19 mouse cellular contexts compared by ENCODE assay signal in genomic region chr5:16134286-16135094, GRCm38 (mm10).
DNase-seq lines count a peak whose midpoint lies in the region; ATAC-seq and TF ChIP-seq lines count a peak whose summit lies in the region.
"Had no signal": no experiment of that assay in that cellular context is flagged by ENCODE, and none has a peak within 500 bp of the region (broad histone marks: within the 10 kb centered on the region; RNA-seq: fewer than 3 reads in every experiment).

No protein-coding gene starts in this region.

- H3K27me3 ChIP-seq in neural tube, embryonic 12.5 days (replicated peaks), result no peaks in the 10 kb centered on the region
- H3K27me3 ChIP-seq in forebrain, embryonic 15.5 days, result no peaks in the 10 kb centered on the region
- H3K27me3 ChIP-seq in midbrain, embryonic 13.5 days, result 0 out of 2 replicates have a peak, but pooled peaks cover 3% of the 10 kb centered on the region
- H3K27me3 ChIP-seq in liver, embryonic 11.5 days (replicated peaks; ENCODE audit: control insufficient read depth, insufficient read depth, low read length), result no peaks in the 10 kb centered on the region

- ATAC-seq in neural tube, embryonic 12.5 days (ENCODE audit: low FRiP score, low read depth), result peak; percentile 56; the same call in 1 of the 2 replicates
- peak; percentile 94 for ATAC-seq in forebrain, embryonic 15.5 days (replicated peaks)
- ATAC-seq in midbrain, embryonic 13.5 days, result peak; percentile 90
- ATAC-seq in liver, embryonic 11.5 days (replicated peaks; ENCODE audit: low FRiP score), result no peak
- ATAC-seq: Patski had no signal

- H3K27ac ChIP-seq in neural tube, embryonic 12.5 days, result no peak overlapping the region
- H3K27ac ChIP-seq in forebrain, embryonic 15.5 days (replicated peaks), result peak overlapping the region; percentile 89
- peak overlapping the region; percentile 35 for H3K27ac ChIP-seq in midbrain, embryonic 13.5 days
- no peak overlapping the region for H3K27ac ChIP-seq in liver, embryonic 11.5 days (ENCODE audit: low read depth, low read length)
- H3K27ac ChIP-seq: heart, embryonic 10.5 days; limb, embryonic 10.5 days had no signal

- TF ChIP-seq CTCF in lung, adult 2 months (IDR thresholded peaks at IDR 0.05; ENCODE audit: insufficient read depth, low read length), result no peak

- TF ChIP-seq POLR2A in lung, adult 2 months (IDR thresholded peaks at IDR 0.05; ENCODE audit: borderline replicate concordance, extremely low read depth, low read depth, low read length), result no peak

- H3K4me1 ChIP-seq in neural tube, embryonic 12.5 days, result 0 out of 2 replicates have a peak, but pooled peaks cover 2% of the 10 kb centered on the region
- H3K4me1 ChIP-seq in forebrain, embryonic 15.5 days, result peaks cover 23% of the 10 kb centered on the region
- peaks cover 25% of the 10 kb centered on the region for H3K4me1 ChIP-seq in midbrain, embryonic 13.5 days (replicated peaks)
- no peaks in the 10 kb centered on the region for H3K4me1 ChIP-seq in liver, embryonic 11.5 days (replicated peaks; ENCODE audit: control insufficient read depth, insufficient read depth, low read length)
- H3K4me1 ChIP-seq in lung, adult 2 months (ENCODE audit: control insufficient read depth, insufficient read depth, low read length), result no peaks in the 10 kb centered on the region
- H3K4me1 ChIP-seq: heart, embryonic 10.5 days had no signal

- H3K9ac ChIP-seq in neural tube, embryonic 12.5 days, result no peak overlapping the region
- no peak overlapping the region for H3K9ac ChIP-seq in forebrain, embryonic 15.5 days (replicated peaks)
- H3K9ac ChIP-seq in midbrain, embryonic 13.5 days (replicated peaks), result no peak overlapping the region
- H3K9ac ChIP-seq in liver, embryonic 11.5 days (ENCODE audit: low read depth, low read length), result no peak overlapping the region

- H3K36me3 ChIP-seq in neural tube, embryonic 12.5 days, result no peaks in the 10 kb centered on the region
- no peaks in the 10 kb centered on the region for H3K36me3 ChIP-seq in forebrain, embryonic 15.5 days
- H3K36me3 ChIP-seq in midbrain, embryonic 13.5 days, result no peaks in the 10 kb centered on the region
- H3K36me3 ChIP-seq in liver, embryonic 11.5 days (ENCODE audit: control insufficient read depth, insufficient read depth, low read length), result no peaks in the 10 kb centered on the region
- H3K36me3 ChIP-seq: heart, embryonic 10.5 days; limb, embryonic 10.5 days had no signal

- no peak for DNase-seq in neural tube, embryonic 10.5 days (ENCODE audit: extremely low spot score, low spot score)
- DNase-seq in liver, embryonic 11.5 days (ENCODE audit: low spot score), result no peak
- DNase-seq in lung, adult 2 months, result no peak
- DNase-seq in MN1 (ENCODE audit: low spot score), result no peak
- DNase-seq: adrenal gland, postnatal 10 days; cerebellum, adult 11 months; cerebellum, postnatal 14 days; embryo, embryonic 11 days; kidney, adult 18-20 months; kidney, postnatal 10 days; lung, adult 18-20 months; right cerebral cortex, adult 18-20 months; thymus, postnatal 25 days had no signal

- 67% methylated on average over 6 of the region's 6 CpGs for WGBS in neural tube, embryonic 12.5 days
- WGBS in forebrain, embryonic 15.5 days, result 17% methylated on average over 6 of the region's 6 CpGs
- 37% methylated on average over 6 of the region's 6 CpGs for WGBS in midbrain, embryonic 13.5 days
- WGBS in liver, embryonic 11.5 days, result 76% methylated on average over 6 of the region's 6 CpGs
- 74% methylated on average over 6 of the region's 6 CpGs for WGBS in lung, adult 2 months

- no peak overlapping the region for H3K4me2 ChIP-seq in neural tube, embryonic 12.5 days (replicated peaks)
- H3K4me2 ChIP-seq in forebrain, embryonic 15.5 days (replicated peaks), result no peak overlapping the region; the same call in 1 of the 2 replicates
- H3K4me2 ChIP-seq in midbrain, embryonic 13.5 days (replicated peaks), result no peak overlapping the region
- no peak overlapping the region for H3K4me2 ChIP-seq in liver, embryonic 11.5 days

- no peaks in the 10 kb centered on the region for H3K9me3 ChIP-seq in neural tube, embryonic 12.5 days
- no peaks in the 10 kb centered on the region for H3K9me3 ChIP-seq in forebrain, embryonic 15.5 days
- no peaks in the 10 kb centered on the region for H3K9me3 ChIP-seq in midbrain, embryonic 13.5 days
- H3K9me3 ChIP-seq in liver, embryonic 11.5 days (ENCODE audit: control insufficient read depth, low read length), result no peaks in the 10 kb centered on the region
- H3K9me3 ChIP-seq: heart, embryonic 10.5 days; limb, embryonic 10.5 days had no signal

- H3K4me3 ChIP-seq in neural tube, embryonic 12.5 days, result no peak overlapping the region
- H3K4me3 ChIP-seq in forebrain, embryonic 15.5 days, result no peak overlapping the region
- no peak overlapping the region for H3K4me3 ChIP-seq in midbrain, embryonic 13.5 days (replicated peaks)
- no peak overlapping the region for H3K4me3 ChIP-seq in liver, embryonic 11.5 days (ENCODE audit: low read depth, low read length)
- H3K4me3 ChIP-seq in lung, adult 2 months (replicated peaks; ENCODE audit: extremely low read depth, low read depth, low read length), result no peak overlapping the region
- H3K4me3 ChIP-seq: heart, embryonic 10.5 days; limb, embryonic 10.5 days had no signal

Comparison
In these comparisons a context has a peak if more than half of its experiments do, and no peak if none do; other contexts are left out.
1. H3K27ac ChIP-seq: peak in forebrain, embryonic 15.5 days (single experiment) and midbrain, embryonic 13.5 days (single experiment); none in neural tube, embryonic 12.5 days (single experiment) and liver, embryonic 11.5 days (single experiment).